Mouse (Mus musculus): Measurements from ENCODE around the gene Gm17622.

DNA sequence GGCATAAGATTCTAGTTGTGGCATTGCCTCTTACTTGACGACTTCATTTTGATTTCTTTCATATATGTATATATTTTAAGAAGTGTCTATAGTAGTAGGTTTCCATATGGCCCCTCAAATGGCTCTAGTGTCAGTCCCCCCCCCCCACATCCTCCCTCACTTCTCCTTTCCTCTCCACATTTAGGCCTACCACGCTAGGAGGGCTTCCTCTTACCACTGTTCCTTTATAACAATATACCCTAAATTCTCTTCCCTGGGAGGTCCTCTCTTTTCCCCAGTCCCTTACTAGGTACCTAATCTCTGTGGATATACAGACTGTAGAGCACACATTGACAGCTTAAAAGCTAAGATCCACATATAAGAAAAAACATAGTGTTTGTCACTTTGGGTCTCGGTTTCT lies 30.8 kb downstream of the Gm17622 start:
- TF ChIP-seq CEBPB (IDR thresholded peaks at IDR 0.05; ENCODE audit: low read depth) = no peak
- no peak for TF ChIP-seq CTCF (IDR thresholded peaks at IDR 0.05; ENCODE audit: control insufficient read depth, insufficient read depth, insufficient read length)

All from C2C12 (cell line).